Mouse (Mus musculus): ENCODE results near the gene Spib.

Gene Spib

DNA sequence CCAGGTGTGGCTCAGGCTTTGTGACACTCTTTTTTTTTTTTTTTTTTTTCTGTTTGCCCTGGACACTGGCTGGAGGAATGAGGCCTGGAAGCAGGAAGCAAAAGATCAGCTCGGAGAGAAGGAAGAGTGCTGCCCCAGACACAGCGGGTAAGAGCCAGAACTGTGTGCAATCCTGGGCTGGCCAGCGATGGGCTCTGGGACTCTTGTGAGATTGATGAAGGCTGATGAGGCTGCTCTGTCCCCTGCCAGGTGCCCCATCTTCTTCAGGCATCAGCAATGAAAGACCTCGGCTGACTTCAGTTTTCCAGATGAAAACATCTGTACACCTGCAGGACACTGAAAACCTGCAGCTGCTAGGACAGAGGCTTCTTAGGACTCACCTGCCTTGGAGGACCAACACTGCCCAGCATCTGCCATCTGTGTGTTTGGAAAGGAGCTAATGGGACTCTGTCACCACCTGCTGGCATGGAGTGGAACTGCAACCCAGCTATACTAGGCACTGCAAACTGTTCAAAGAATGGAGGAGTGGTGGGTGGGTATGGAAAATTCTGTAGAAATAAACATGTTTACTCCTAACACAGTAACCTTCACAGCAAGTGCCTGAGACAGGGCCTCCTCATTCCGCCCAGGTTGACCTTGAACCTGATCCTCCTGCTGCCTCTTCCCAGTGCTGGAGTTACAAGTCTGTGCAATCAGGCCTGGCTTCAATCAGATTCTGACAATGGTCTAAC, 46.9 kb downstream of the Spib start:
- DNase-seq: peak; percentile 51 to 71

DNA sequence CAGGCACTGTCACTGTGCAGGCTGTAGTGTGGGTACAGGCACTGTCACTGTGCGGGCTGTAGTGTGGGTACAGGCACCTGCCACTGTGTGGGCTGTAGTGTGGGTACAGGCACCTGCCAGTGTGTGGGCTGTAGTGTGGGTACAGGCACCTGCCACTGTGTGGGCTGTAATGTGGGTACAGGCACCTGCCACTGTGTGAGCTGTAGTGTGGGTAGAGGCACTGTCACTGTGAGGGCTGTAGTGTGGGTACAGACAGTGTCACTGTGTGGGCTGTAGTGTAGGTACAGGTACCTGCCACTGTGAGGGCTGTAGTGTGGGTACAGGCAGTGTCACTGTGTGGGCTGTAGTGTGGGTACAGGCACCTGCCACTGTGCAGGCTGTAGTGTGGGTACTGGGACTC, 47.8 kb downstream of the Spib start:
- DNase-seq: peak in 1 of 2 experiments; percentile 1

DNA sequence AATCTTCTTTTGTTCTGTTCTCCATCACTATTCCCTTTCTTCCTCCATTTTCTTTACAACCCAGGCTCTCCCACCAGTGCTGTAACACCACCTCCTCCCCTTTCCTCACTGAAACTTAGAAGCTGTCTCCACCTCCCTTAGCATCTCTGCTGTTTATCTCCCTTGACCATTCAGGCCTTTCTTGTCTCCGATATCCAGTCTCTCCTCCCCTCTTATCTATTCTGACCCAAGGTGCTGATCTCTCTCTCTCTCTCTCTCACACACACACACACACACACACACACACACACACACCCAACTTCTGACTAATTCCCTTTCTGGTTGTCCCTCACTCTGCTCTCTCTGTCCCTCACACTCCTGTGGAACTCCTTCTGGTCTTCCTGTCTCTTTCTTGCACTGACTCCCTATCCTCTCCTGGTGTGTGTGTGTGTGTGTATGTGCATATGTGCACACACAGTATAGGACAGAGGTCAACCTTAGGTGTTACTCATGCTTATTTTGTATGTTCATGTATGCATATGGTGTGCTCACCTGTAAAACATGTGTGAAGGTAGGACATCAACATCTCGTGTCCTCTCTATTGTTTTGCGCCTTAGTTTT, 48.9 kb downstream of the Spib start:
- DNase-seq: no peak
